Mouse (Mus musculus) spleen, postnatal 10 days (tissue): ENCODE results near the gene Hecw2.
A peak's percentile ranks its signal among the peaks of the same experiment; 100 is the strongest.

Experiments used
- DNase-seq, 2 experiments: peaks; one replicate each; pipeline ENCODE4 v3.0.0; 2021 to 2022; ENCODE audit warnings: low spot score in 2 of 2

Gene Hecw2

DNA sequence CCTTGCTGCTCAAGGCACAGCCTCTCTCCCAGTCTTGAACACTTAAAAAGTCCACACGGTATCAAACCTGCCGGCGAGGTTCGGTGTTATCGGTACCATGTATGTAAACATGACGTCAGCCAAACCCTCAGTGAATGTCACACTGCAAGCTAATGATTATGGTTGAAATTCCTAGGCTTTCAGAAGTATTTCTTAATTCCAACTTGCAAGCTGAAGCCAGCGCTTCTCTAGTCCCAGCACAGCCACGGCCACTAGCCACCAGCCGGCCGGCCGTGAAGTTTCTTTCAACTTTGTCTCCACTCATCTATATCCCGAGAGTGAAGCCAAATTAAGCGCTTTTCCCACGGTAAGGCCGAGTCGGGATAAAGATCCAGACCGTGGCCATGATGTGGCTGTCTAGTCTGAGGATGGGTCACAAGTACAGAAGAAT is 410.7 kb downstream of the Hecw2 start:
- DNase-seq: peak; percentile 62 to 70

DNA sequence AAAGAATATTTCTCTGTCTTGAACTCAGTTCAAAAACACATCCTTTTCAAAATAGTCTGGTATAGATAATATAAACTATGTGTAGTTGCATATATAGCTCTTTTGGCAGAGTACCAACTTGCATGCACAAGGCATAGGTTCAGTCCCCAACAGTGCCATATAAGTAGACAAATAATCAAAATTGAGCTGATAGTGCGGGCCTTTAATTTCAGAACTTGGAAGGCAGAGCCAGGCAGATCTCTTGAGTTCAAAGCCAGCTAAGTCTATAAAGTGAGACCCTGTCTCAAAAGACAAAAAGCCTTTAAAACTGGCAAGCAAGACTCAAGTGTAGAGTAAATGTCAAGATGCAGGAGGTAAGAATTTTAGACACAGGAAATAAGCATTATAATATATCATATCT is 412.0 kb downstream of the Hecw2 start:
- no peak for DNase-seq

DNA sequence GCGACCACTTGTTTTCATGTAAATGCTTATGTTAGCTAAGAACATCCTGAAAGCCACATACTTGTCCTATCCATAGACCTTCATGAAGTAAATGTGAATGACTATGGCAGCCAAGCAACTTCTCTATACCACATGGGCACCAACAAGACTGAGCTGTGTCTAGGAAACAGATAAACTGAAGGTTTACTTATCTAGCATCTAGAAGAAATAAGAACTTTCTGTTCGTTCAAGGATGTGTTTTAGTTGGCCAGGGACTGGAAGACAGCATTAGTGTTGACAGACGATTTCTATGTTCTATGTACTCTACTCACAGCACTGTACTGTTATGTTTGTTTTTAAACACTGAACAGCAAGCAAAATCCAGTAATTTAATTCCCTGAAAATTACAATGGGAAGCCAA is 412.9 kb downstream of the Hecw2 start:
- DNase-seq: no peak

DNA sequence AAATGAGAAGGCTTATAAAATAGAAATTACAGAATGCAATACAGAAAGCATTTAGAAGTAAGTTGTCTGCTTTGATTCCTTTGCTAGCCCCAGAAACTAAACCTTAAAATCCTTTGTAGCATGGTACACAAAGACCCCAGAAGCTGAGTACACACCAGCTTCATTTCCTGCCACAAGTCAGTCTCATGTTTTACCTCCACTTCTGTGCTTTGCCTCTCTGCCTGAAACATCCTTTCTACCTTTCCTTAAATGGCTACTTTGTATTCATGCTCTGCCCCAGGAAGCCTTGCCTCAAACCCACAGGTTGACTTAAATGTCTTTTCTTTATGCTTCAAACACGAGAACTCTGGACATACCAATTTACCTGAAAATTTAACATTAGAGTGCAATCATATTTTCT is 413.7 kb downstream of the Hecw2 start:
- DNase-seq: no peak

DNA sequence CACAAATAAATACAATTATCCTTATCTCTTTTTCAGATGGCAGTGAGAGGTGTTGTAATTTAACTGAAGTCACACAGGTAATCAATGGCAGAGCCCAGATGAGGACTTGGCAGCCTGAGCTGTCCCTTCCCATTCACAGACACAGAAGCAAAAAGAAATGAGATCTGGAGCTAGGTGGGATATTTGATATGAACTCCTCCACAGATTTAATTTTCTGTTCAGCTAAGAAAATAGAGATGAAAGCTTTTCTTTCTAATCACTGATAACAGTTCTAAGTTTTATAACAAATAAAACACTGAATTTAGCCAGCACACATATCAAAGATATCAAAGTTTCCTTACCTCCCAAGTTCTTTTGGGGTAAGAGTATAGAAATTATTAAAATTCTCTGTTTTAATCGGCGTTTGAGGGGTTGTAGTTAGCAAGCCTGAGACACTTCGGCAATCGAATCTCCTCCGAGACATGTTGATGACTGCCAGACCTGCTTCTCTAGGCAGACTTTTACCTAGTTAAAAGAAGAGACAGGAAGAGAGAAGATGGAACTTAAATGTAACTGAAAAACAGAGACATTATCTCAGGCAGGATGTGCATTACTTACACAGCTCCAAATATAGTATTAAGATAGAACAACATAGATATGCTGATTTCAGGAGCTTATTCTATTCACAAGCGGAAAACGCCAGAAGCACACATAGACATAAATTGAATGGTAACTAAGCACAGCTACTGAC is 418.6 kb downstream of the Hecw2 start:
- no peak for DNase-seq

DNA sequence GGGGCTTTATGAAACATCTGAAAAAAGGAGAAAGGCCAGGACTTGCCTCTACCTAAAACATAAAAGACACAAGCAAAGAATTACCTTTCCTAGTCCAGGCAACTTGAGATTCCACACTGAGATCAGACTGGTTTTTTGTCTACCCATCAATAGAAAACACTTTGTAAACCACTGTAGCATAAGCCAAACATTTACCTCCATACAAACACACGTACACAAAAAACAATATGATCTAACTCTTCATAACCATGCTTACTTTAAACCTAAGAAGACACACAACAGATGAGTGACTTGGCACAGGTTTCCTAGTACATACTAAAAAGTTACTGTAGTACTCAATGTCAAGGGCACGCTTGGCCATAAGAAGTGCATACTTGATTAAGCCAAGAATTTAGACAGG is 419.4 kb downstream of the Hecw2 start:
- DNase-seq: no peak

DNA sequence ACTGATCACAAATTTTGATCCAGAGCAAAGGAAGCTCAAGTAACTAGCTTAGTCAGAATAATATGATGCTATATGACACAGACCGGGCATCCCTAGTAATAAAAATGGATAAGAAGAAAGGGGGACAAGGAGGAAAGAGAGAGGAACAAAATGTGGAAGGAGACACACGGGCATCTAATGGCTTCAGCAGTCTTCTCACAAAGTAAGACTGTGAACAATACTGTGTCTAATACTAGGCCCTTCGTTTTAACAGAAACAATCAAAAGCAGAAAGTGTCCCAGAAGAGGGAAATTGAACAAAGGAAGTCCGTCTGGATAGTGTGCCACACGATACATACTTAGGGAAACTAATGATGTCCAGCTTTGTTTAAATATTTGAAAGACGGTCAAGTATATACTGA is 419.9 kb downstream of the Hecw2 start:
- DNase-seq: no peak

DNA sequence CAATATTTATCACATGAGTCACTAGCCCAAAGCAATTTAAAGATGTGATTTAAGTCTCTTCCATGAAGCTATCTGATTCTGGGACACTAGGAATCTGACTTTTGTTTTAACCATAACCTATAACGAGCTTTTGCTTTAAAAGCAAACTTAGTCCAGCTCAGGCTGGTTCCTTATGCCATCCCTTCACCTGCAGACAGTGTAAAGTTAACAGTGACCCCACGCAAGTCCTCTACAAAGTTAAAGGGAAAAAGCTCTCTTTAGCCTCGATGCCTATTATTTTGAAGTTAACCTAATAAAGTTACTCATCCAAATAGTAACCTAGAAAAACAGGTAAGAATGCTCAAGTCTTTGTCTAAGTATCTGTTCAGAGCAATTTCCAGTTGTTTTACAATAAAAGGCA is 420.4 kb downstream of the Hecw2 start:
- no peak for DNase-seq

DNA sequence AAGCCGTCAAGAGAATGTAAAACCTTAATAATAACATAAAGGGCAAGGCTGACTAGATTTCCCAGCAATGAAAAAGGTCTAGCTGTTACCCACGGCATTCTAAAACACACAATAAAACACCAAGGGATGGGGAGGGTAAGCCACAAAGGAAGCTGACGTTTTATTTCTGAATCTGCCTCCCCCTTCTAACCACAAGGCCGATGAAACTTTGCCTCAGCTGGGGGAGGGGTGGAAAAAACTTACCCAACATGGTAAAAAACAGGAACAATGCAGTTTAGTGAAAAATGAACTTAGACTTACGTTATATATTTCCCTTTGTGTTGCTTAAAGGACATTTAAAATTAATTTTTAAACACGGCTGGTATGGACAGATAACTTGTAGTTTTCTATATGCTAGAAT is 421.0 kb downstream of the Hecw2 start:
- peak in 1 of 2 experiments; percentile 75 for DNase-seq

DNA sequence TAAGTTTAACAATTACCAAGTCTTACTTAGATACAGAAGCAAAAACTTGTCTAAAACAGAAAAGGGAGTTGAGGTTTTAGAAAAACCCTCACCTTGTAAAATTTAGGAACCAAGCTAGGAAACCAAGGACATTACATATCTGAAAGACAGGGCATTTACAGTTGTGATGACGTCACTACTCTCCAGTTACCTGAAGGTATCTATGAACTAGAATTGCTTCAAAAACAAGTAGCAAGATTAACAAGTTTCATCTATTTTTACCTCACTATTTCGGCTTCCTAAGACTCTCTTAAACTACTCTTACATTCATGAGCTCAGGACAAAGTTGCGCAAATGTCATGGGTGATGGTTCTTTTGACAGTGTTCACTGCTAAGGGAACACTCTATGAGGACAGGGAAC is 422.0 kb downstream of the Hecw2 start:
- DNase-seq: no peak

DNA sequence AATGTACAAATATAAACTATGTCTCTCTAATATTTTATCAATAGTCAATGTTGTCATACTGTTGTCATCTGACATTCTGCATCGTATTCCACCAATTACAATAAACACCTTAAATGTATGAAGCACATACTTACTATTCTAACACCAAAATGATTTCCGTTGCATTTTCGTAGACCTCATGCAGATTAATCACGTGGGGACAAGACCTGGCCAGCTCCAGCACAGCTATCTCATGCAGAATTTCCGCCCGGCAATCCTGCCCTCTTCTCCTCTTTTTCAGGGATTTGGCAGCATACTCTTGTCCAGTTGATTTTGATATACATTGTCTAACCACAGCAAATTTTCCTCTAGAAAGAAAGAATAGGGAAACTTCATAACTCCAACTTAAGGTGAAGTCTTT is 423.5 kb downstream of the Hecw2 start:
- DNase-seq: no peak

DNA sequence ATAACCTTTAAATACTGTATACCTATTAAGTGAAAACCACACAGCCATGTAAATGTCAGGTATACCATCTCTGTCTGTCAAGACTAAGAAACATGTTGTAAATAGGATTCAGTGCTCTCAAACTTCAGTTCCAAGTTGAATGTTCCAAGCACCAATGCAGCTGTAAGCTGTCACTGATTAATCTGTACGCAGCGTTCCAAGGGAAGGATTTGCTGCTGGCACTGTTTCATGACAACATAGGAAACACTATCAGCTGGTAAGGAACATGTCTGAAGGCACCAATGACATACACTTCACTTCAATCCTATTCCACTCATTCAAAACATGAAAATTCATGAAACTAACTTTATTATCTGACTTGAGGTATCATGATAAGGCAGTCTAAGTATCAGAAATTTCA is 428.9 kb downstream of the Hecw2 start:
- DNase-seq: no peak

DNA sequence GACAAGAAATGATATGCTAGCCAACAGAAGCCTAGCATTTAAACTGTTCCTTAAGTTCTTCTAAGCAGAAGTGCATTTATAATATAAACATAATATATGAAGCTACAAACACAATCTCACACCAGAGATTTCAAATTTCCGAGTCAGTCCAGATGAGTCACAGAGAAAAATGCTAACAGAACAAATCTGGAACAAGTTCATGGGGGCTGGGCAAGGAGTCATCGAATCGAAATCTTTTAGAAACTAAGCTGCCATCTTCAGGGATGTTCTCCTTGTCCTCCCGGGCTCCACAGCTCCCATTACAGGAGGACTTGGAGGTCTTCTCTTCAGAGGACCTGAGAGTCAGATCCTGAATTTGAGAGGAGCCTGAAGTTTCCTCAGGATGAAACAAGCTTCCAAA is 437.7 kb downstream of the Hecw2 start:
- no peak for DNase-seq
